Mouse (Mus musculus): ENCODE measurements around the gene 4931414P19Rik. TPM values are rescaled to one million over a fixed set of nuclear protein-coding genes. Genes with fewer than 3 reads are reported as not detected.

4931414P19Rik gene
- total RNA-seq (2021) = 1 to 10 TPM; 5.9 to 6.4 TPM
- polyA plus RNA-seq (2012; rRNA removed) = 2.4 and 4.4 TPM in 2 replicates
- long read RNA-seq, partial matches to known transcripts = 0 of 5 reads
- long read RNA-seq, other reads (novel, unspliced or antisense) = 2 of 5 reads

- TF ChIP-seq CTCF (IDR thresholded peaks at IDR 0.05) (no peak), EP300 (IDR thresholded peaks at IDR 0.05; ENCODE audit: insufficient read depth, low read depth, low read length) (0 out of 2 replicates have a peak, but pooled peaks have one; percentile 24), POLR2A (IDR thresholded peaks at IDR 0.05; ENCODE audit: insufficient read depth, low read depth, low read length) (peak; percentile 49; the same call in 1 of the 2 replicates)
- Histone ChIP-seq H3K9ac (ENCODE audit: low read depth, low read length) (peak within 1 kb of the TSS; percentile 61), H3K27ac (peak within 1 kb of the TSS; percentile 76), H3K79me2 (replicated peaks; ENCODE audit: control insufficient read depth, insufficient read depth, low read length) (no peaks in the 10 kb centered on the region), H3K36me3 (ENCODE audit: control insufficient read depth, insufficient read depth, low read length) (no peaks in the 10 kb centered on the region; the same call in 1 of the 2 replicates), H3K4me3 (peak within 1 kb of the TSS; percentile 43), H3K4me1 (ENCODE audit: control insufficient read depth, insufficient read depth, low read length) (peaks cover 4% of the 10 kb centered on the region), H3K27me3 (ENCODE audit: control insufficient read depth, insufficient read depth, low read length) (no peaks in the 10 kb centered on the region)
- peak; percentile 88 to 90 for DNase-seq
- under 1% methylated on average over 31 of the region's 39 CpGs for WGBS
- intact Hi-C loops (cut with DNase I) = loop anchor here (5.0 kb wide), 1 partner anchor 81 kb away; the partner anchor contains the start of genes 1700123O20Rik and Acin1
Measured at GRCm38 (mm10) chr14:54605752-54606321, at the start of gene 4931414P19Rik. TSS of gene 4931414P19Rik (minus strand) at chr14:54605993.

- H3K27ac ChIP-seq = peak overlapping the region; percentile 46
- peak overlapping the region; percentile 52 for H3K4me3 ChIP-seq
- 0 out of 2 replicates have a peak, but pooled peaks have one; percentile 9 for TF ChIP-seq EP300 (IDR thresholded peaks at IDR 0.05; ENCODE audit: insufficient read depth, low read depth, low read length)
- no peak for TF ChIP-seq CTCF (IDR thresholded peaks at IDR 0.05)
- TF ChIP-seq POLR2A (IDR thresholded peaks at IDR 0.05; ENCODE audit: insufficient read depth, low read depth, low read length) = peak; percentile 73
- H3K9ac ChIP-seq (ENCODE audit: low read depth, low read length) = peak overlapping the region; percentile 71
- no peaks in the 10 kb centered on the region for H3K27me3 ChIP-seq (ENCODE audit: control insufficient read depth, insufficient read depth, low read length)
- no peaks in the 10 kb centered on the region; the same call in none of the 2 replicates for H3K36me3 ChIP-seq (ENCODE audit: control insufficient read depth, insufficient read depth, low read length)
- intact Hi-C loops (cut with DNase I) = loop anchor here (5.0 kb wide), 1 partner anchor 34 kb away; the partner anchor contains the start of genes 1700123O20Rik and Acin1
- 0% methylated on average over 12 of the region's 12 CpGs for WGBS
- H3K79me2 ChIP-seq (replicated peaks; ENCODE audit: control insufficient read depth, insufficient read depth, low read length) = no peaks in the 10 kb centered on the region; the same call in 1 of the 2 replicates
- peak; percentile 83 to 89 for DNase-seq
- H3K4me1 ChIP-seq (ENCODE audit: control insufficient read depth, insufficient read depth, low read length) = peaks cover 6% of the 10 kb centered on the region
Measured at GRCm38 (mm10) chr14:54653496-54653895, 47.7 kb upstream of the 4931414P19Rik start.

- H3K27ac ChIP-seq = no peak overlapping the region; the same call in 1 of the 2 replicates
- H3K4me3 ChIP-seq = peak overlapping the region; percentile 52
- no peak for DNase-seq
- H3K4me1 ChIP-seq (ENCODE audit: control insufficient read depth, insufficient read depth, low read length) = peaks cover 6% of the 10 kb centered on the region
- TF ChIP-seq POLR2A (IDR thresholded peaks at IDR 0.05; ENCODE audit: insufficient read depth, low read depth, low read length) (no peak), EP300 (IDR thresholded peaks at IDR 0.05; ENCODE audit: insufficient read depth, low read depth, low read length) (no peak), CTCF (IDR thresholded peaks at IDR 0.05) (no peak)
- intact Hi-C loops (cut with DNase I) = loop anchor here (5.0 kb wide), 1 partner anchor 35 kb away; the partner anchor contains the start of genes 1700123O20Rik and Acin1
- no peaks in the 10 kb centered on the region; the same call in none of the 2 replicates for H3K36me3 ChIP-seq (ENCODE audit: control insufficient read depth, insufficient read depth, low read length)
- no peaks in the 10 kb centered on the region; the same call in 1 of the 2 replicates for H3K79me2 ChIP-seq (replicated peaks; ENCODE audit: control insufficient read depth, insufficient read depth, low read length)
- H3K27me3 ChIP-seq (ENCODE audit: control insufficient read depth, insufficient read depth, low read length) = no peaks in the 10 kb centered on the region
- WGBS = 6% methylated on average over 7 of the region's 7 CpGs
- no peak overlapping the region for H3K9ac ChIP-seq (ENCODE audit: low read depth, low read length)
Measured at GRCm38 (mm10) chr14:54652787-54653186, 47.0 kb upstream of the 4931414P19Rik start.

- no peak overlapping the region for H3K9ac ChIP-seq (ENCODE audit: low read depth, low read length)
- H3K4me1 ChIP-seq (ENCODE audit: control insufficient read depth, insufficient read depth, low read length) = peaks cover 6% of the 10 kb centered on the region
- no peak for DNase-seq
- no peaks in the 10 kb centered on the region for H3K27me3 ChIP-seq (ENCODE audit: control insufficient read depth, insufficient read depth, low read length)
- intact Hi-C loops (cut with DNase I) = loop anchor here (2.0 to 5.0 kb wide), 2 partner anchors 36 to 49 kb away; partner anchors contain the start of genes 1700123O20Rik and Acin1
- no peaks in the 10 kb centered on the region; the same call in none of the 2 replicates for H3K36me3 ChIP-seq (ENCODE audit: control insufficient read depth, insufficient read depth, low read length)
- no peaks in the 10 kb centered on the region; the same call in 1 of the 2 replicates for H3K79me2 ChIP-seq (replicated peaks; ENCODE audit: control insufficient read depth, insufficient read depth, low read length)
- no peak overlapping the region for H3K27ac ChIP-seq
- no peak overlapping the region for H3K4me3 ChIP-seq
- 80% methylated on average over 4 of the region's 4 CpGs for WGBS
- no peak for TF ChIP-seq CTCF (IDR thresholded peaks at IDR 0.05)
- TF ChIP-seq POLR2A (IDR thresholded peaks at IDR 0.05; ENCODE audit: insufficient read depth, low read depth, low read length) = no peak
- no peak for TF ChIP-seq EP300 (IDR thresholded peaks at IDR 0.05; ENCODE audit: insufficient read depth, low read depth, low read length)
Measured at GRCm38 (mm10) chr14:54651556-54651955, 45.8 kb upstream of the 4931414P19Rik start.

GRCm38 (mm10) chr14:54650621-54651454, 45.0 kb upstream of the 4931414P19Rik start:
- WGBS = 60% methylated on average over 23 of the region's 23 CpGs
- TF ChIP-seq CTCF (IDR thresholded peaks at IDR 0.05) (peak; percentile 95), POLR2A (IDR thresholded peaks at IDR 0.05; ENCODE audit: insufficient read depth, low read depth, low read length) (no peak), EP300 (IDR thresholded peaks at IDR 0.05; ENCODE audit: insufficient read depth, low read depth, low read length) (peak; percentile 82; the same call in 1 of the 2 replicates)
- DNase-seq = peak; percentile 79 to 81
- H3K27ac ChIP-seq = no peak overlapping the region
- H3K4me3 ChIP-seq = no peak overlapping the region
- H3K27me3 ChIP-seq (ENCODE audit: control insufficient read depth, insufficient read depth, low read length) = no peaks in the 10 kb centered on the region
- intact Hi-C loops (cut with DNase I) = loop anchor here (2.0 to 5.0 kb wide), 2 partner anchors 36 to 50 kb away; partner anchors contain the start of genes 1700123O20Rik and Acin1
- peaks cover 6% of the 10 kb centered on the region for H3K4me1 ChIP-seq (ENCODE audit: control insufficient read depth, insufficient read depth, low read length)
- H3K9ac ChIP-seq (ENCODE audit: low read depth, low read length) = no peak overlapping the region
- H3K36me3 ChIP-seq (ENCODE audit: control insufficient read depth, insufficient read depth, low read length) = no peaks in the 10 kb centered on the region; the same call in none of the 2 replicates
- H3K79me2 ChIP-seq (replicated peaks; ENCODE audit: control insufficient read depth, insufficient read depth, low read length) = no peaks in the 10 kb centered on the region; the same call in 1 of the 2 replicates

Data from heart, adult 2 months (tissue).